Mouse (Mus musculus) heart, postnatal 36 days (tissue): ENCODE data around the gene Uba7. TPM values are rescaled to one million over a fixed set of nuclear protein-coding genes. Genes with fewer than 3 reads are reported as not detected.
"Not testable (repeated sequence)": the region's sequence is repeated elsewhere in the genome, so short reads cannot be mapped to it uniquely, and the experiment has no call there.

Source experiments
- DNase-seq, 2 experiments: peaks; one replicate each; pipeline ENCODE4 v3.0.0; 2021 to 2022
- intact Hi-C: fragments of 180-260 bp; cut with DNase I; formaldehyde crosslinking; loops from one replicate; pipeline ENCODE4 v1.15.1; 2025
- total RNA-seq, 2 experiments: library from RNA; stranded (reverse); gene quantifications; 2 replicates each; pipeline ENCODE4 v1.2.3; 2021

The Uba7 gene
- total RNA-seq, 2 experiments from 2014 or later, result 11.6 to 20.2 TPM

GRCm38 (mm10) chr9:107985131-107986119, 10.1 kb downstream of the Uba7 start, which contains the start of gene Inka1:
Gene Inka1 (minus strand): TSS chr9:107985879.
- DNase-seq, result peak; percentile 92 to 95
- intact Hi-C loops, result loop anchor here (1.0 to 10.0 kb wide), 3 partner anchors 22 to 319 kb away; partner anchors contain the start of genes Amigo3, Rhoa and Tcta

DNA sequence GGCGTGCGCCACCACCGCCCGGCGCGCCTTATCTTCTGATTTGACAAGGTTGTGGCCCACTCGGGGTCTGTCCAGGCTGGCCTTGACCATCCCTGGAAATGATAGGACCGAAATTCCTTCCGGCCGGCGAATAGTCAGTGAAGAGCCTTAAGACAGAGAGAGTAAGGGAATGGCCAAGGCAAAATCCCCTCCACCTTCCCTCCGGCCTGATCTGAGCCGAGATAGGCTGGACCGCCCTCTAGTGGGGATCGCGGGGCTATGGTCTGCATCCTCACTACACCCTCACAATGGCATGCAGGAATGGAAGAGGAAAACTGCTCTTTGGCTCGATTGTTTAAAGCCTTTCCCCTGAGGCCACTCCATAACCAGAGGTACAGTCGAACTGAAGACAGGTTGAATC, 11.1 kb downstream of the Uba7 start:
- DNase-seq, result peak; percentile 84 to 86
- intact Hi-C loops, result loop anchor here (1.0 to 10.0 kb wide), 3 partner anchors 23 to 318 kb away; partner anchors contain the start of genes Amigo3, Rhoa and Tcta

DNA sequence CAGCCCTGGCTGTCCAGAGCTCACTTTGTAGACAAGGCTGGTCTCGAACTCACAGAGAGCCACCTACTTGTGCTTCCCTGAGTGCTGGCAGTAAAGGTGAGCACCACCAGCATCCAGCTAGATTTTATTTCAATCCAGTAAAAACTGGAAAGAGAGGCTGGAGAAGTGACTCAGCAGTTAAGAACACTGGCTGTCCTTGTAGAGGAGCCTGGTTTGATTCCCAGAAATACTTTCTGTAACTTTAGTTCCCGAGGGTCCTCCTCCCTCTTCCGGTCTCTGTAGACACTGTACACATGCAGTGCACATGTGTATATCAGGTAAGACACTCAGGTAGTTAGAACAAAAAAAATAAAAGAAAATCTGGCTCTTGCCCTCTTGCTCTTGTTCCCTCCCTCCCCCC, 12.6 kb downstream of the Uba7 start:
- intact Hi-C loops, result loop anchor here (2.0 to 10.0 kb wide), 2 partner anchors 65 to 317 kb away; partner anchors contain the start of genes Amigo3, Rhoa and Tcta
- no peak for DNase-seq

- DNase-seq, result no peak
- intact Hi-C loops, result no loop called here
Observed at GRCm38 (mm10) chr9:107992197-107992596, 16.9 kb downstream of the Uba7 start, which contains the start of gene Cdhr4. Gene Cdhr4 (plus strand): TSS chr9:107992497.

DNA sequence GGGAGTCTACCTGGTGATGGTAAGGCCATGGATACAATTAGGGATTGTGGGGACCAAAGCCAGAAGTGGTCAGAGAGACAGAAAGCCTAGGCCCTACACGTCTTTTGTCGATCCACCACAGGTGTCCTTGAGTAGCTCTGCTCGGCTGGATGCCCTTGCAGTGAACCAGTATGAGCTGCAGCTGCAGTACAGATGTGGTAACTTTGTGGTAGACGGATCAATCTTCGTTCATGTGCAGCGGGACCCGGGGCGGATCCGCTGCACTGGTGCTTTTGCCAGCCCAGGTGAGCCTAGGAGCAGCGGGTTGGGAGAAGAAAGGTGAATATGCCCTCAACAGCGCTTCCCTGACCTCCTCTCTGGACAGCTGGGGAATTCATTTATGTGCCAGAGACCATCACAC, 17.7 kb downstream of the Uba7 start:
- intact Hi-C loops, result no loop called here
- DNase-seq, result no peak

DNA sequence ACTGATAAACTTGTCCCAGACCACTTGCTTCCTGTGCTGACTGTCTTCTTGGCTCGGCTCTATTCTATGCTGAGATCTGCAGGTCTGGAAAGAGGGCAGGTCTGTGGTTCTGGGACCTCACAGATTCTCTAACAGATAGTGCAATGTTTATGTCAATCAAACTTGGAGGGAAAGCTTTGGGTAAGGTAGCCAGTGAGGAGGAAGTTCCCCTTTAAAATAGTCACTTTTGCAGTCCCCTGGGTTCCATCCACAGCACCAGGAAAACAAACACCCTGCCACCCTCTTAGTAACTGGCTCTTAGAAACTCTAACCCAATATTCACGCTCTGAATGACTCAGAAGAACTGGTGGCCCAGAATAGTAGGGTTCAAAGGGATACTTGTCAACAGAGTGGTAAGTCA, 19.2 kb downstream of the Uba7 start:
- intact Hi-C loops, result no loop called here
- no peak for DNase-seq

GRCm38 (mm10) chr9:107995513-107995912, 20.2 kb downstream of the Uba7 start:
- intact Hi-C loops, result no loop called here
- DNase-seq, result no peak

GRCm38 (mm10) chr9:107996049-107996448, 20.7 kb downstream of the Uba7 start, which contains the start of gene Gm20662:
Gene Gm20662 (plus strand): TSS chr9:107996349.
- no peak for DNase-seq

GRCm38 (mm10) chr9:108001922-108002770, 26.8 kb downstream of the Uba7 start, which contains the start of gene Ip6k1:
Gene Ip6k1 (plus strand): TSS chr9:108002501.
- intact Hi-C loops, result loop anchor here (2.0 kb wide), 1 partner anchor 49 kb away; no protein-coding TSS in a partner anchor
- DNase-seq, result peak; percentile 99 to 100

More at GRCm38 (mm10) chr9:107996049-107996448, 20.7 kb downstream of the Uba7 start, which contains the start of gene Gm20662:
- intact Hi-C loops, result no loop called here

DNA sequence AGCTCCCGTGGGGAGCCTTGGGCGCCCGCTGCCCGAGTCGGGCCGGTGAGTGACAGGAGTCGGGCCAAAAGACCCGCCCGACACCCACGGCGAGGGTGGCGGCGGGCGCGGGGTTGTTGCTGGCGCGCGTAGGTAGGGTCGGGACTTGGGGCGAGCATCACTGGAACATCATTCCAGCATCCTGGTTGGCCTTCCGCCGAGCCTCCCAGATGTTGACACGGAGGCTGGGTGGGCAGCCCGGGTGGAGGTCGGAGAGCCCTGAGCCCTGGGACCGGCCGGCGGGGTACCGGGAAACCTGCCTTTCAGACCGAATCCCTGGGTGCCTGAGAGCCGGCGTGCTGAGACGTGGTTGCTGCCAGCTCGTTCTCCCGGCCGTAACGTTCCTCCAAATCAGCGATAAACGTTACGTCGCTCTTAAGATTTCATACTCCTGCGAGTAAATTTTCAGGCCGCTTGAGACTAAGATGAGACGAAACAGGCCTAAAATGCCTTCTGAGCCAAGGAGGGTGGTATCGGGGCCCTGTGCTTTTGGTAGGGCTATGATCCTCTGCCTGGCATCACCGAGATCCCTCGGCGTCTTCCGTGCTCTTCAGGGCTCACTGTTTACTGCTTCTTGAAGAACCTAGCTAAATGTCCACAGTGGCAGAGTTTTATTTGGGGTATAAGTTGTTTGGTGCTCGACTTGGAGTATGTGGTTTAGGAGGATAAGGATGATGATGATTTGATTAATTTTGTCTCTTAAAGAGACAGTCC, 27.6 kb downstream of the Uba7 start:
- intact Hi-C loops, result loop anchor here (2.0 kb wide), 1 partner anchor 48 kb away; no protein-coding TSS in a partner anchor
- no peak for DNase-seq

GRCm38 (mm10) chr9:108003531-108003890, 28.2 kb downstream of the Uba7 start:
- intact Hi-C loops, result loop anchor here (2.0 kb wide), 1 partner anchor 47 kb away; no protein-coding TSS in a partner anchor
- DNase-seq, result peak in 1 of 2 experiments; percentile 14

DNA sequence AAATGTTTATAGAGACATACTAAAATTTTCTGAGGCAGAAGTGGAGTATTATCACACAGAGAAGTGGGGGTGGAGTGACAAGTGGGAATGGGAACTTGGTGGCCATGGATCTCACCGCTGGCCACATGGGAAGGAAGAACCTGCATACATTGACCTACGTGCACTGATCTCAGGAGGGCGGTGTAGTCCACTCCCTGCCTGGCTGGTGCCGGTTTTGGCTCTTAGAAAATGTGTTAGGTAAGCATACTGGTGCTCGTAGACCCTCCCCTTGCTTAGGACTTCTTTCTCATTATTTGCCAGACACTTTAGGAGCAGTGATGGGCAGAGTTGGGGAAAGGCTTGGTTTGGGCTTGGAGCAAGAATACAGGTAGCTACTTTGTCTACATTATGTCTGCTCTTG, 32.7 kb downstream of the Uba7 start:
- DNase-seq, result no peak
- intact Hi-C loops, result no loop called here

DNA sequence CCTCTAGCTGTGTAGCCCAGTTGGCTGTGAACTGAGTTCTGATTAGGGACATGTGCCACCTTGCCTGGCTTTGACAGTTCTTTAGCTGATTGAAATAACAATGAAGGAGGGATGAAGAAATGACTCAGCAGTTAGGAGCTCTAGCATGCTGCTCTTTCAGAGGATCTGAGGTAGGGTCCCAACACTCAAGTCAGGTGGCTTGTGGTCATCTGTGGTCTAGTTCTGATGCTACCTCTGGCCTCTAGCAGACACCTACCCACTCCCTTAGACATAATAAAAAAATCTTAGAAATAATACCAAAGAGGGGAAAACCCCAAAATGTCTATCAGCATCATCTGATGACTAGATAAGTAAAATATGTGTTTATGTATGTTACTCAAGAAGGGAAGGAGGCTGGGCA, 35.1 kb downstream of the Uba7 start:
- intact Hi-C loops, result no loop called here
- DNase-seq, result no peak

- intact Hi-C loops, DNase-seq: not testable (repeated sequence)
Observed at GRCm38 (mm10) chr9:108013577-108013976, 38.3 kb downstream of the Uba7 start.

DNA sequence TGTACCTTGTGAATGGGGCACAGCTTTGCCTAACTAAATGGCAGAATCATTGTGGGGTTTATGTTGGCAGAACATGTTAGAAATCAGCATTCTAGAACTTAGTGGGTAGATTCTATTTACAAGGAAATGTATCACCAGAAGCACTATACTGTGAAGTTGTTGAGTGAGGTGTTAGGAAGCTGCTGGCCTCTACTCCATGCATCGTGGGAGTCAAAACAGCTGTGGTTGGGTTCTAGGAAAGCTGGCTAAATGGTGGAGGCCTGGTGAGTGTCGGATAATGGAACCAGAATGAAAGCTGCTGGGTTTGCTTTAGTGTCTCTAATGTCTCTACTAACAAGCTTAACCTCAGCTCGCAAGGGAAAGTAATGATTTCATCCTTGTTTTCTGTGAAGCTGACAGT, 41.8 kb downstream of the Uba7 start:
- no peak for DNase-seq
- intact Hi-C loops, result no loop called here

DNA sequence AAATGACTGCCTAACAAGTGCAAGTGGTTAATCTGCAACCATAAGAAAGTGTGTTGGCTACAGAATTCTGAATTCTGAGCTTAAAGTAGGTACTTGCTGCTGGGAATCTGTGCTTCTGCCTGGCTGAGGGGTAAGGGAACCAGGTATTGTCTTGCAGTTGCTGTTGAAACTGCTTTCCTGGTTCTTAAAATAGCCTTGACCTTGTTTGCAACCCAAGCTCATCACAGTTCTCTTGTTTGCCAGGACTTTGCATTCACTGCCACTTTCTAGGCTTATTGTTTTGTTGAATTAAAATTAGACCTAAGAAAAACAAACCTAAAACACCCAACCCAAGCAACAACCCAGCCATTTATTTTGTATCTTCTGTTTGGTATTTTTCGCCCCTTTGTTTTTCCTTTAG, 45.4 kb downstream of the Uba7 start:
- intact Hi-C loops, result no loop called here
- no peak for DNase-seq

GRCm38 (mm10) chr9:108023216-108023615, 47.9 kb downstream of the Uba7 start:
- intact Hi-C loops, result no loop called here
- no peak for DNase-seq

DNA sequence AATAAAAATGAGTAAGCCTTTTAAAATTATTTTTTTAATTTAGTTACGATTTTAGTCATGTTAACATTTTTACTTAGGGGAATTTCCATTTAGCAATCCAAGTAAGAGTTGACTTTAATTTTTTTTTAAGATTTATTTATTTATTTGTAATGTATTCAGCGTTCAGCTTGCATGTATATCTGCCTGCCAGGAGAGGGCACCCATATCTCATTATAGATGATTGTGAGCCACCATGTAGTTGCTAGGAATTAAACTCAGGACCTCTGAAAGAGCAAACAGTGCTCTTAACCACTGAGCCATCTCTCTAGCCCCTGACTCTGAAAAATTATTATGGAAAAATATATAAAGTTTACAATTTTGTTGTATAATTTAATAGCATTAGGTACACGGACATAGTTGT, 51.3 kb downstream of the Uba7 start:
- no peak for DNase-seq
- intact Hi-C loops, result no loop called here

DNA sequence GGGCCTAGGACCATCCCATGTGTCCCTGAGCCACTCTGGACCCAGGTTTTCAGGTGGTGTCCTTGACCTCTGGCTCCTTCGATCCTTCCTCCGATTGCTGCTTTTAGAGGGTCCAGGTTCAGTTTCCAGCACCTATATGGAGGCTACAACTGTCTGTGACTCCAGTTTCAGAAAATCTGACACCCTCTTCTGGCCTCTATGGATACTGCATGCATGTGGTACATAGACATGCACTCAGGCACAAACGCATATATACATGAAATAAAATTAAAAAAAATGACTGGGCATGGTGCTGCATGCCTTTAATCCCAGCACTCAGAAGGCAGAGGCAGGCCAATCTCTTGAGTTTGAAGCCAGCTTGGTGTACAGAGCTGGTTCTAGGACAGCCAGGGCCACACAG, 52.6 kb downstream of the Uba7 start:
- intact Hi-C loops, result no loop called here
- DNase-seq, result no peak

- no peak for DNase-seq
- intact Hi-C loops, result no loop called here
Observed at GRCm38 (mm10) chr9:108032126-108032525, 56.8 kb downstream of the Uba7 start.
